Mouse (Mus musculus): ENCODE results near the gene Gm49387.

Gm49387 gene

DNA sequence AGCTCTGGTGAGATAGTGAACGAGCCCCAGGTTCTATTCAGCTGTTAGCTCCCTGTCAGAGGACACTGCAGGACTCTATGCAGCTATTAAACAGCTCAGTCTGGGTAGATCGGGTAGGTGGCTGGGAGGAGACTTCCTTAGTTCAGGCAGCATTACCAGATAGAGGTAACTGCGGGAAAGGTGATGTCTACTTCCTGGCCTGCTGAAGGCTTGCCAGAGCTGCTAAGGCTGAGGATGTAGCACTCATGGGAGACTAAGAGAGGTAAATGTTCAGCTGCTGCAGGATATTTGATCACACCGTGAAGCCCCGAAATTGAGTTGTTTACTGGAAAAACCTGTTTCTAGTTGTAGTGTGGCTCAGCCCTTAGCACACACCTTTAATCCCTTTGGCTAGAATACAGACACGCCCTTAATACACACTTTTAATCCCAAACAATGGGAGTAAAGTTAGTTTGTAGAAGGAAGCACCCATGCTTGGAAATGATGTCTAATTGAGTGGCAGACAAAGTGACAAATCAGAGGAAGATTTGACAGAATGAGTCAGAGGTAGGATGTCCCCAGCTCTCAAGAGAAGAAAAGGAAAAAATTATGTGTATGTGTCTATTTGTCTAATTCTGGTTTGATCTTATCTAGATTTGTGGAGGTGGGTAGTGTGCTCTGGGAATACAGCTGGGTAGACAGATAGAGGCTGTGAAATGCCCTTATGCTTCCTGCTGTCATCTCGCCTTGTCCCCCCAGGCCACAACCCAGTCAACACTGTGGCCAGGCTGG lies 115.5 kb downstream of the Gm49387 start:
- no peak for DNase-seq (ENCODE audit: low spot score)

DNA sequence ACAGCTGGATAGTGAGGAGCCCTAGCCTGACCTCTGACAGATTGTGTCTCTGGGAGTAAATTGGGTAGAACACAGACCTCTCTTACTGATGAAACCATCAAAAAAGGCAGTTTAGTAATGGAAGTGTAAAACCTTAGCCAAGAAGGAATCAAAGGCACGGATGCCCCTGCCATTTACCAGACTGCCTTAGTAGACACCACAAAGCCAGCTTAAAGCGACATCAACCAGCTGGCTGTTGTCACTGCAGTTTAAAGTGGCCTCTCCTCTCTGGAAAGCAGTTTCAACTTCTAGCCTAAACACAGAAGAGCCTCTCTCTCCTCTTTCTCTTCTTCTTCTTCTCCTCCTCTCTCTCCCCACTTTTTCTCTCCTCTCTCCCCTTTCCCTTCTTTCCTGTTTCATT lies 119.4 kb downstream of the Gm49387 start:
- no peak for DNase-seq (ENCODE audit: low spot score)

DNA sequence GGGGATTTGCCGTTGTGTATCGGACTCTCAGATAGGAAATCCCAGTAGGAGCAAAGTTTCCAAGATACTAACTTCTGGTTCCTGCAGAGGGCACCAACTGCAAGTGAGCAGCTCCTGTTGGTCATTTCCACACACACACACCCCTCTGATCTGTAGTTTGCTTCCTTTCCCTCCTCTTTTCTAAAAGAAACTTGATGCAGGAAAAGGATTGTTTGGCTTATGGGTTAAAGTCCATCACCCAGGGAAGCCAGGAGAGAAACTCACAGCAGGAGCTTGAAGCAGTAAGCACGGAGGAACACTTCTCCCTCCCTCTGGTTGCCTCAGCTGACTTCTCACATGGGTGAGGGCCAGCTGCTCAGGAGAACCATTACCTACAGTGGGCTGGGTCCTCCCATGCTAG lies 121.5 kb downstream of the Gm49387 start:
- peak; percentile 73 for DNase-seq (ENCODE audit: low spot score)

DNA sequence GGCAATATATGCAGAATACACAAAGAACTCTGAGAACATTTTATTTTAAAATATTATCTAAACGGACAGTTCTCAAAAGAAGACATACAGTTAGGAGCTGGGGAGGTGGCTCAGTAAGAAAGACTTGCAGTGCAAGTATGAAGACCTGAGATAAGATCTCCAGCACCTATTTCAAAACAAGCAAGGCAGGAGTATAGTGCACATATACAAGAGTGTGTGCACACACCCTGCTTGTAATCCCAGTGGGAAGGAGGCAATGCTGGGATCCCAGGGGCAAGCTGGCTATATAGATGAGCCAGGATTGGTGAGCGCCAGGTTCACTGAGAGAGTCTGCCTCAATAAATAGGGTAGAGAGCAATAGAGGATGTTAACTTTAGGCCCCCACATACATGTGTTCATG lies 124.8 kb downstream of the Gm49387 start:
- DNase-seq (ENCODE audit: low spot score): no peak

DNA sequence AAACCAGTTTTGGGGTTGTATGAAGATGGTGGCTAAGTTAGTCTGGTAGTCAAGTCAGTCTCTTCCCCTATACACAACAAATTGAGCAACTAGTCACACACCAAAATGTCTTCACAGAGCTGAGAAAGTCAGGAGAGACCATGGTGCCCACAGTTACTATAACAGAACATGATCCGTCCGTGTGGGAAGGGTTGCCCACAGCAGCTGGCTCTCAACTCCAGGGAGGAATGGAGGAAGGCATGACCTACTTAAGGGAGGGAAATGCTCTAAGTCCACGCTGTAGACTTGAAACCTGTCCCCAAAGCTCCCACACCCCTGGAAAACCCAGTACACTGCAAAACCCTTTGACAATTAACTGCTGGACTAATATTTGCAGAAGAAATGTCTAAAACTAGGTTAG lies 130.4 kb downstream of the Gm49387 start:
- no peak for DNase-seq (ENCODE audit: low spot score)

DNA sequence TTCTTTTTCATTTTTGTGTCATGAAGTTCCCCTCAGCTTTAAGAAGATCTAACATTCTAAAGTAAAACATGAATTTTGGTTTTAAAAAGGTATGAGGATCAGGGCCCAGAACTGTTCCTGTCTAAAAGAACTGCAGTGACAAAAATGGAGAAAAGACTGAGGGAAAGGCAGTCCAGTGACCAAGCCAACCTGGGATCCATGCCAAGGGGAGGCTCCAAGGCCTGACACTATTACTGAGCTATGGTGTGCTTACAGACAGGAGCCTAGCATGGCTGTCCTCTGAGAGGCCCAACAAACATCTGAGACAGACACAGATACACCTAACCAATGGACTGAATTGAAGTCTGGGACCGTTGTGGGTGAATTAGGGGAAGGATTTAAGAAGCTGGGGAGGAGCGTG lies 130.8 kb downstream of the Gm49387 start:
- no peak for DNase-seq (ENCODE audit: low spot score)

DNA sequence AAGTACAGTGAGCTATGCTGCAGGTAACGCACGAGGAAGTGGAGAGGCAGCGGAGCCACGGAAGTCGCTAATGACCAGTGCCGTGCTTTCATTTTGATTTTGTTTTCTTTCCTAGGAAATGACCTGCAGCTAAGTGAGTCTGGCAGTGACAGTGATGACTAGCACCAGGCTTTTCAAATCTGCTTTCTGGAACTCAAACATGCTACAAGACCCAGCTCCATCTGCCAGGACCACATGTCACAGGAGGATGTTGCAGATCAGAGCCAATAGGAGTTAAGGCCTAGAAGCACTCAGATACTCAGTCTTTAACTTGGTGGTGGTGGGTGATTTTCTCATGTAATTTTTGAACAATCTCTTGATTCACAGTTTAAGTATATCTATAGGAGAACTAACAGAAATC lies 134.2 kb downstream of the Gm49387 start:
- no peak for DNase-seq (ENCODE audit: low spot score)

DNA sequence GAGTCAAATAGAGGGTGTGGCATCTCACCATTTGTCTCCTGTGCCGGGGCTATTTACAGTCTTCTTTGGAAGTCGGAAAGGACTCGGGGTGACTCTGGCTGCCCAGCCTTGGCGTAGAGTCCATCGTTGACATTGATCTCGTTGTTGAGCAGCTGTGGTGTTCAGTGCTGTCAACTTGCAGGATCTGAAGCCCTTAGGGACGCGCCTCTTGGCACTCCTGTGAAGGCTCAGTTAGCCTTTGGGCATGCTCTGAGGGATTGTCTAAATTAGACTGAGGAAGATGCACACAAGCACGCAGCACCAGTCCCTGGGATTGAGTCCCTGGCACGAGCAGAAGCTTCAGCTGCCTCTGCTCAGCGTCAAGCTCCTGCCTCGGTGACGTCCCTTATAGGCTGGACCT lies 137.3 kb downstream of the Gm49387 start:
- DNase-seq (ENCODE audit: low spot score): no peak
